Mouse (Mus musculus): ENCODE data around the gene Astl.

DNA sequence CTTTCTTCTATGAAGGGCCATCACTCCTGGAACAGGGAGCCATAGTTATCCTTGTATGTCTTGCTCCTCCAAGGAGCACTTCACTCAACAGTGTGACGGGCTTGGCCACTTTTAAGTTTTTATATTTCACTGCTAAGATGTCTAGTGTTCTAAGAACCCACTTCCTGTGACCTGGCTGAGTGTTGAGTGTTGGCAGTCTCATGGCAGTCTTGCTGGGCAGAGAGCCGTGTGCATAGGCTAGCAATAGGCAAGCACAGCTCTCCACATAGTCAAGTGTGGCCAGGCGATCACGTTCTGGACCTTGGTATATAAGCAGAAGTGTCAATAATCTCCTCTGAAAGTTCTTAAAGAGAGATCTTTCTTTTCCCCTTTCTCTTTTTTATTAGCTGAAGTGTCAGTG is 20.3 kb upstream of the Astl start:
- TF ChIP-seq POLR2A (IDR thresholded peaks at IDR 0.05; ENCODE audit: borderline replicate concordance, insufficient read depth, low read length), result no peak
- TF ChIP-seq CTCF (IDR thresholded peaks at IDR 0.05; ENCODE audit: borderline replicate concordance, insufficient read depth, low read depth, low read length), result no peak

Data from cerebellum, adult 2 months (tissue).